Mouse (Mus musculus): ENCODE data around the gene Nfasc.

Gene Nfasc

GRCm38 (mm10) chr1:132741175-132741997, at the start of gene Nfasc:
Nfasc (minus strand) TSS chr1:132741797.
- no peak for DNase-seq (ENCODE audit: extremely low read depth, low read depth)

- no peak for DNase-seq (ENCODE audit: extremely low read depth, low read depth)
These were observed 49.5 kb upstream of the Nfasc start for GRCm38 (mm10) chr1:132791049-132791448.

DNA sequence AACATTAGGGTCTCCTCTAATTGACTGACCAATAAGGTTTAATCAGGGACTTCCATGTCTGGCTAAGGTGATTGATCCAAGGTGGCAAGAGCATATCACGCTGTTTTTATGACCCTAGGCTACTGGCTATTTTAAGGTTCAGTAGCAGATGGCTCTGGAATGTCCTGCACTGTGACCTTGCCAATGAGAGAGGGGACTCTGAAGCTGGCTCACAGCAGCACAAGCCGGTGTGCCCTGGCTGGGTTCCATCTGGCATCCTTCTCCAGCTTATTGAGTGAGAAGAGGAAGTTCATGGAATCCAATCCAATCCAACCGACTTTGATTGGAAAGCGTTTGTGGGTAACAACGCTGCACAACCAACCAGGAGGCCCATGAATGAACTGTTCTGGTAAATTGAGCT, 45.3 kb upstream of the Nfasc start:
- DNase-seq (ENCODE audit: extremely low read depth, low read depth) = no peak

GRCm38 (mm10) chr1:132781607-132782445, 40.2 kb upstream of the Nfasc start:
- no peak for DNase-seq (ENCODE audit: extremely low read depth, low read depth)

- no peak for DNase-seq (ENCODE audit: extremely low read depth, low read depth)
These were observed 39.4 kb upstream of the Nfasc start for GRCm38 (mm10) chr1:132780961-132781360.

GRCm38 (mm10) chr1:132780254-132780653, 38.7 kb upstream of the Nfasc start:
- DNase-seq (ENCODE audit: extremely low read depth, low read depth) = no peak

DNA sequence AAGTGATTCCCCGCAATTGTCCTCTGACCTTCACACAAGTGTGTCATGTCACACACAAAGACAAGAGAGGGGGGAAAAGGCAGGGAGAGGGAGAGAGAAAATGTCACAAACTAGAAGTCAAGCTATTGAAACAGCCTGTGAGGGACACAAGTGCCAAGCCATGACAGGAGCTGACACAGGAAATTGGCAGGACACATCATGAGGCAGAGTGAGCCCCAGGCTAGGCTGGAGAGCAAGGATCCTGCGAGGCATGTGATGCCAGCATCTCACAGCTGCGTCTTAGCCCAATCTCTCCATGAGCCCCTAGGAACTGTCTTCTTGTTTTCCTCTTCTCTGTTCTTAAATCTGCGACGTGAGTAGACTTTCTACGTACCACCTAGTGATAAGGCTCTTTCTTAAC, 33.4 kb upstream of the Nfasc start:
- DNase-seq (ENCODE audit: extremely low read depth, low read depth) = no peak

DNA sequence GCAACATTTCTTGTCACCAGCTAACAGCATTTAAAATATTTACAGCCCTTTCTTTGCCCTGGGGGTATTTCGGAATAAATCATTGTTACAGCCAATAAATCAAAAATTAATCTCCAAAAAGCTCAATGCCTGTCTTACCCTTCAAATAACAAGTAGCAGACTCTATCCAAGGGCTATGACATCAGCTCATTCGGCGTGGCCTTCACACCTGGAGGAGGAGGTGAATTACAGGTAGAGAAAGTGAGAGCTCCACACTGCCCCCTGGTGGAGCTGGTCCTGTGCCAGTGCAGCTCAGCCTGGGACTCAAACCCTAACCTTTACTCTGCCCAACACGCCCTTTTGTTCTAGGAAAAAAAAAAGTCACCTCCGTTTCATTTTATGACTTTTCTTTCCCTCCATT, 29.8 kb upstream of the Nfasc start:
- DNase-seq (ENCODE audit: extremely low read depth, low read depth) = no peak

- DNase-seq (ENCODE audit: extremely low read depth, low read depth) = no peak
These were observed 28.0 kb upstream of the Nfasc start for GRCm38 (mm10) chr1:132769559-132769958.

DNA sequence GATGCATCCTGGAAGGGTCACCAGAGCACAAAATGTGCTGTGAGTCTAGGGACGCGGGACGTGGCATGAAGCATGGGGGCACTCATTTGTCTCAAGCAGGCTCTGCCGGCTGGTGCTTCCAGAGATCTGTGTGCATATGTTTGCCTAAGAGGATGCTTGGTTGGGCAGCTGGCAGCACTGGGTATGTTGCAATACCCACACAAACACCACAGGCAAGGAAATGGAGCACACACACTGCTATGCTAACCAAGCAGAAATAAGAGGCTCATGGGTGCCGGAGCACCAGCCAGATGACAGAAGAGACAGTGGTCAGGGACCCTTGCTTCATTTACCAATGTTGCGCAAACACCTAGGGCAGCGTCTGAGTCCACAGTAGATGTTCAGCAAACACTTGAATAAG, 25.8 kb upstream of the Nfasc start:
- no peak for DNase-seq (ENCODE audit: extremely low read depth, low read depth)

DNA sequence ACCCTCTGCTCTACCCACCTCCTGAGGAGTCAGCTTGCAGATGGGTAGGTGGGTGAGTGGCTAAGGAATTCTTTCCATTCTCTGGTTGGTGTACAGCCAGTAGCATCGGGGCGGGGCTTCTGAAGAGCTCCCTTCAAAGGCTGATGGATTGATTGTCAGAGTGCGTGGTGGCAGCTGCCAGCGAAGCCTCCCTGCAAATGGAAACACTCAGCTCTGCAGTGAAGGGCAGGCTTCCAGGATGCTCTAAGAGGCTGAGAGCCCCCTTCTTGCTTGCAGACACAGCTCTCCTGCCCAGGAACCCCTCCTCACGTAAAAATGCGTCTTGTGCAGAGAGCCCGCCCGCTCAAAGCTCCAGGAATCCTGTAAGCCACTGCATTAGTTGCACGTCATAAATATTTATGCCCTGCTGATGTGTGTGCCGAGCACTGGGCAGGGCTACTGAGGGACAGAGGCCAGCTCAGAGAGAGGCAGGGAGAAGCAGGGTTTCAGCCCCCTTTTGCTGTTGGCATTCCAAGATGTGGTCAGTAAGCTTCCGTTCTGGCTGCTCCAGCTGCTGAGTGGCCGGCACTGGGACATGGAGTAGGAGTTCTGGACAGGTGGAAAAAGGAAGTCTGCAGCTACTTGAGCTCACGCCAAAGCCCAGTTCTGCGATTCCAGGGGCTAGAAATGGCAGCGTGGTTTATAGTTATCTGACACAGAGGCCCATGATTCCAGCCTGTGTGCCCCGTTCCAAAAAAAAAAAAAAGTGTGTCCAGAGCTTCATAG, 24.5 kb upstream of the Nfasc start:
- no peak for DNase-seq (ENCODE audit: extremely low read depth, low read depth)

GRCm38 (mm10) chr1:132765222-132765621, 23.6 kb upstream of the Nfasc start:
- no peak for DNase-seq (ENCODE audit: extremely low read depth, low read depth)

- DNase-seq (ENCODE audit: extremely low read depth, low read depth) = no peak
These were observed 17.8 kb upstream of the Nfasc start for GRCm38 (mm10) chr1:132759390-132759789.

- no peak for DNase-seq (ENCODE audit: extremely low read depth, low read depth)
These were observed 17.2 kb upstream of the Nfasc start for GRCm38 (mm10) chr1:132758656-132759370.

- DNase-seq (ENCODE audit: extremely low read depth, low read depth) = no peak
These were observed 13.6 kb upstream of the Nfasc start for GRCm38 (mm10) chr1:132755211-132755610.

GRCm38 (mm10) chr1:132749217-132749884, 7.8 kb upstream of the Nfasc start:
- DNase-seq (ENCODE audit: extremely low read depth, low read depth) = no peak

DNA sequence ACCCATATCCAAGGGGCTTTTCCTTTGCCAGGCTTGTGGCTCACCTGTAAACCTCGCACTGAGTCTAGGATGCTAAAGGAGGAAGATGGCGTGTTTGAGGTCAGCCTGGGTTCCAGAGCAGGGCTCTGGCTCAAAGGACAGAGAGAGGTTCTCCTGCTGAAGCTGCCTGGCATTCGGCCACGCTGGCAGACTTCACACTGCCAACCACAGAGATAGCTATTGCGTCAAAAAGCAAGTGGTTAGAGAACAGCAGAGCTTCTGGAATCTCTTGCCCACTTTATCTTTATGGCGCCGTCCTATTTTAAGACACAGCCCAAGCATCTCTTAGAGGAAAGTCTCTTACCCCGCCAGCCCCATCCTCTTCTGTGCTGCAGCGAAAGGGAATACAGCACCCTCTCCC, 4.7 kb upstream of the Nfasc start:
- no peak for DNase-seq (ENCODE audit: extremely low read depth, low read depth)

GRCm38 (mm10) chr1:132745636-132746035, 4.0 kb upstream of the Nfasc start:
- DNase-seq (ENCODE audit: extremely low read depth, low read depth) = no peak

- no peak for DNase-seq (ENCODE audit: extremely low read depth, low read depth)
These were observed 2.5 kb downstream of the Nfasc start for GRCm38 (mm10) chr1:132739077-132739521.

- no peak for DNase-seq (ENCODE audit: extremely low read depth, low read depth)
These were observed 5.4 kb downstream of the Nfasc start for GRCm38 (mm10) chr1:132736171-132736570.
